Mouse (Mus musculus) olfactory bulb, adult 2 months (tissue): ENCODE measurements around the gene Epha3.

Experiments
- CTCF ChIP-seq: fragments of 200-500 bp; IDR thresholded peaks from 2 replicates; pipeline ENCODE4 v1.5.1; 2012; ENCODE audit warnings: low read depth, mild to moderate bottlenecking, low read length, moderate library complexity; ENCODE audit not compliant: insufficient read depth
- POLR2A ChIP-seq: fragments of 200-500 bp; IDR thresholded peaks from 2 replicates; pipeline ENCODE4 v1.6.1; 2012; ENCODE audit warnings: mild to moderate bottlenecking, low read depth, low read length, moderate library complexity; ENCODE audit not compliant: insufficient read depth

DNA sequence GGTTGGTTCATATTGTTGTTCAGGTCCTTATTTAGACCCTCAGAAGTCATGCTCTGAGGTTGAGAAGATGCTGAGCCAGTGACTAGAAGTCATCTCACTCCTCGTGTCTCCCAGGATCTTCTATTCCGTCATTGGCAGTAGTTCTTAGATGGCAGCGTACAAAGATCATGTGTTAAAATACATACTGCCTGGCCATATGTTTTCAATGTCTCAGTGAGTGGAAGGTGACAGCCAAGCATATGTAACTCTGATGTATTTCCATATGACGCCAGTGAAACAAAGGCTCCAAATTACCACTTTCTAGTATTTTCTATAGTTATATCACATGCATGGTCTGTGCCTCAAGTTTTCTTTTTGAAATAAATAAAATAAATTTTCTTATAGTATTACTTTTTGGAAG lies 146.7 kb downstream of the Epha3 start:
- TF ChIP-seq CTCF (no peak), POLR2A (no peak)
